Mouse (Mus musculus) B cell, adult 2 months (primary cell): ENCODE data around the gene Fras1.

ENCODE experiments used
- DNase-seq, 2 experiments: peaks; one replicate each; pipeline ENCODE4 v3.0.0; 2022

Gene Fras1

DNA sequence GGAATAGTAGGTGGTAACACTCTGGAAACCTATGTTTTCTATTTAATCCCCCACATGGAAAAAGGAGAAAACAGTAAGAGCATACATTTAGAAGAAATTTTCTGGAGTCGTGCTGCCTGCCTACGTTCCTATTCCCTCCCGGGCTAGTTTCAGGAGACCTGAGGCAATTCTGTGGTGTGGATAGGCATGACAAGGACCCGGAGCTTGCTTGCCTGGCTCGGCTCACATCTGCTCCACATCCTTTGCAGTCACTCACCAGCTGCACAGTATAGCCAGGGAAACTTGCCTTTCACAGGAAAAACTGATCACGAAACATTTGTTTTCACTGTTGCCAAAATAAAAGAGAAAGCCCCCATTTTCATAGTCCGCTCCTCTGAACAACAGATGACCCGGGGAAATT lies 325.2 kb downstream of the Fras1 start:
- no peak for DNase-seq

DNA sequence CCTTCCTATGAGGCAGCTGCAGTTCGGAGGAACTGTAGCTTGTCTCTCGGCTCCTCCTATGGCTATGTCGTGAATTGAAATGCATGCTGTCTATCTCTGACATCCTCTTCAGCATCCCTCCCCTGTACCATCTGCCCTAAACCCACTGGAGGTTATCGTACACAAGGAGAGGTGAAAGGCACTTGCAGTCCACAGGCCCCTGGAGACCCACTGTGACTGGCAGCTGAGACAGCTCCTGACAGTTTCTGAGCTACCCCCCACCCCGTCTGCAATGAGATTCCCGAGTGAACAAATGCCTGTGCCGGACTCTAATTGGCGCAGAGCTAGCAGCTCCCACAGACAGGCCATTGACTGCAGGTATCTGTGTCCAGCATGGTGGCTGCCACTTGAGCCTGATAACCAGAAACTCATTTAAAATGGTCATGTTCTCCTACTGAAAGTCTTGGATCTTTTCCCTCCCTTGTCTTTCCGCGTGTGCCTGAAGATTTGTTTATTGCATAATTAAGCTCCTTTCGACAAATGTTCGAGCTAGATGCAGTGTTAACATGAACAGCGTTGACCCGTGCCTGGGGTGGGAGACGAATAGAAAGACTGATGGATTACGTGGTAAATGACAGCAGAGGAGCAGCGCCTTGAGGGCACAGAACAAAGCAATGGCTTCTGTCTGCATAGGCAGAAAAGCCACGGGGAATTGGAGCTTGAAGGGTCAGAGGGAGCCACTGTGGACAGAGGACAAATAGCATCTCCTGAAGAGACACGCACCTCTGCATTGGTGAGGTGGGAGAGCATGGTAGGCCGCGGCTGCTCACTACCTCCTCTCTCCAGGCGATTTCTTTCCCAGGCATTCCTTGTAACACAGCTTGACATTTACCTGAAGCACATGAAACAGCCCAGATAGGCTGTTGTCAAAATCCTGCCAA lies 329.2 kb downstream of the Fras1 start:
- DNase-seq = no peak

DNA sequence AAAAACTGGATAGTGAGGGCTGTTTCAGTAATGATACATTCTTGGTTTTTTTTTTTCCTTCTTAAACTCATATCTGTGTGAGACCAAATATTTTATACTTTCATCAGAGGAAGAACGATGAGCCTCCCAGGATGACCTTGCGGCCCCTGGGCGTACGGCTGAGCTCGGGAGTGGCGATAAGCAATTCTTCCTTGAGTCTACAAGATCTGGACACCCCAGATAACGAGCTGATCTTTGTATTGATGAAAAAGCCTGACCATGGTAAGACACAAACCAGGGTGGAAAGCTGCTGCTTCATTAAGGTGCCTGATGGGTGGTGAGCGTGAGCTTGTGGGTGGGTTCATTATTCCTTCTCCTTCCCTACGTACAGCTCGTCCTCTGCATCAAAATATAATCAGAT lies 334.8 kb downstream of the Fras1 start:
- DNase-seq = no peak

DNA sequence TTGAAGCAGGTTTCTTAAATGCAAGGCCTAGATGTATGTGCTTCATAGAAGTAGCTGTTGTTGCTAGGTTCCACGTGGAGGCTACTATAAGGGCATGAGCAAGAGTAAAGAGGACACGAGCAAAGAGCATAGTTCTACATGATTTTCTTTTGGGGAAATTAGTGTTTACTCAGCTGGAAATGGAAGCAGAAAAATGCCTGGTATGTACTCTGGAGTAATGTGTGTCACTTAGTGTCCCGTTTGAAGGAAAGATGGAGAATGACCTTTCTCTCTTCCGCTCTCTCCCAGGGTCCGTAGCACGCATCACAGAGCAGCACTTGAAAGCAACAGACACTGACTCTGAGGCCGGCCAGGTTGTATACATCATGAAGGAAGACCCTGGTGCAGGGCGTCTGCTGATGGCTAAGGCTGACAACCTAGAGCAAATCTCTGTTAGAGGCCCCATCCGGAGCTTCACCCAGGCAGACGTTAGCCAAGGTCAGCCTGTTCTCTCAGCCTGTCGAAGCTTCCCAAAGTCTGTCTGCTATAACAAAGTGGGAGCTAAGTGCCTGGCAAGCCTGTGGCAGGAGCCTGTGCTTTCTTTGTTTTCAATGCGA lies 338.4 kb downstream of the Fras1 start:
- no peak for DNase-seq

DNA sequence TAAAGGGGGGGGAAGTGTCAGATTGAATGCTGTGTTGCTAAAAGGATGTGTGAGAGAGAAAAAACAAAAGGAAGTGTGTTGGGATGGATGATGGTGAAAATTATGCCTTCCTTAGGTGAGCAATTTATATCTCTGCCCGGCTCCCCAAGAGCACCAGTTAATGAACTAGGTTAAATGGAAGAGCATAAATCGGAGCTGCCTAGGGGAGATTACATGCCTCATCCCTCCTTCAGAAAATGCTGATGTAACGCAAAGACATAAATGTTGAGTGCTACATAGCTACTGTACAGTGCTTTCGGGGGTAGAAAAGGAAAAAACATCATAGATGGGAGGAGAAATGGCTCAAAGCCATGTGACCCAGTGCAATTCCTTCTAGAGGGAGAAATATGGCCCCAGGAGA lies 339.0 kb downstream of the Fras1 start:
- no peak for DNase-seq

DNA sequence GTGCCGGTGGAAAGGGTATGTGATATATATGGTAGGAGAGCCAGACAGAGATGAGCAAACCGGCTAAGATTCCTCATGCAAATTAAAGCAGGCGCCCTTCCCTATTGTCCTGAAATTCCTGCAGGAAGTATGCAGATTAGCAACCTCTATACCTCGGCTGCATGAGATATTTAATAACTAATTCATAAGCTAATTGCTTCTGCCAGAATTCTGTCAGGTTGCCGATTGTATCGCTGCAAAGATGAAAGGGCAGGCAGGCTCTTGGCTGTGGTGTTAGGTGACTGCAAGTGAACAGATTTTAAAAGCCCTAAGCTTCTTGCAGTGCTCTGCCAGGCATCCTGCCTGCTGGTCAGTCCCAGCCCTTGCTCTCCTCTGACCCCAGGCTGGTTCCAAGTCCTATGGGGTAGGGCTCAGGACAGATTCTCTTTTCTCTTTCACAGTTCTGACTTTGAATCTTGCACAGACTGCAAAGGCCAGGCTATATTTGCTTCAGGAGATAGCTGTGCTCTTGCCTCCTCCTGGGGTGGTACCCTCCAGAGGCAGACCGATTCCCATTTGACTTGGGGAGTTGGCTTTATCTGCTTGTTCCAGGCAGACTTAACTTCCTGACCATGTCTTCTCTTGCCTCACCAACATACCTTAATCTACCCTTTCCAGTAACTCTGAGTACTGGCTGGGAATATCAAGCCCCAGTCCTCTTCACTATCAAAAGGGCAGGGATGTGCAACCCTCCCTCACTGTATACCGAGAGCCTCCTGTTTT lies 342.7 kb downstream of the Fras1 start:
- no peak for DNase-seq

DNA sequence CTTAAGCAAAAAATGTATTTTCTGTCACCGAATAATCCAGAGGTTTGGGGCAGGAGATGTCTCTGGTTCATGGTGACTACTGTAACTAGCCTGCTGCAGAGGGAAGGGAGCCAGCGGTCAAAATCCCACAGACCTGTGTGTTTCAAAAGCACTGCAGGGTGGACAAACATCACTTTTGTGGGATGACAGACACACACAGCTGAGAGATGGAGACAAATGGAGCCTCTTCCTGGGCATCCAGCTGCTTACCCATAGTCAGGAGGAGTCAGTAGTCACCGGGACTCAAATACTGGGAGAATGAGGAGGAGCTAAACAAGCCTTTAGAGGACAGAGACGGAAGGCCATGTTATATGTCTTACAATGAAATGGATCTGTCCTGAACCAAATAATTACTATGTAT lies 343.9 kb downstream of the Fras1 start:
- DNase-seq = no peak

DNA sequence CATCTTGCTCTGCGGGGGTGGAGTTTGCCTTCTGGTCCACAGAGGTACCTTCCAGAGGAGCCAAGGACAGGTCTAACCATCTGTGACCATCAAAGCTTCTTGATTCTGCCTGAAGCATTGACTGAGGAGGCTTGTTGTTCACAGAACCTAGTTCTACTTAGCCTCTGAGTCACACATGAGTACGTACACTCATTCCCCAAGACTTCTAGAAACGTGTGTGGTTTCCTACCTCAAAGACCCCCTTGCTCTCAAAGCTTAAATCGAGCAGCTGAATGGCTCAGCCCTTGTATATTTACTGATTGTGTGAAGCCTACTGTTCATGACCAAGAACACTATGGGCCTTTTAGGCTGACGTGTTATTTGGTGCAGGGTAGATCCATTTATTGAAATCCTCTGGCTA lies 344.8 kb downstream of the Fras1 start:
- no peak for DNase-seq

DNA sequence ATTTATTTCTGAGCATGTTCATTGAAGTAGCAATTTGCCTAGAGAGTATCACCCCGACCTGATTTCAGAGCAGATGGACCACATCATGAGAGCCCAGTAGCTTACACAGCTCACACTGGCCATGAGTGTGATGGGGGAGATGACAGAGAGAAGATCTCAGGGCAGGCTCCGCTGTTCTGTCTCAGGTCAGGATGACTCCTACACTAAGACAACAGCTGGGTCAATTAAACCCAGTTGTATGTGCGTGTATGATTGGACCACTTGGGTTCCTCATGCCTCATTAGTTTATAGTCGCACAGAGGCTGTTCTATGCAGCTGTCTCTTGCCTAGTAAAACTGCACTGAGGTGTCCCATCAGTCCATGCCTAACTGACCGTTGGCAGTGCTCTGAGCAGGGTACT lies 345.5 kb downstream of the Fras1 start:
- DNase-seq = no peak

DNA sequence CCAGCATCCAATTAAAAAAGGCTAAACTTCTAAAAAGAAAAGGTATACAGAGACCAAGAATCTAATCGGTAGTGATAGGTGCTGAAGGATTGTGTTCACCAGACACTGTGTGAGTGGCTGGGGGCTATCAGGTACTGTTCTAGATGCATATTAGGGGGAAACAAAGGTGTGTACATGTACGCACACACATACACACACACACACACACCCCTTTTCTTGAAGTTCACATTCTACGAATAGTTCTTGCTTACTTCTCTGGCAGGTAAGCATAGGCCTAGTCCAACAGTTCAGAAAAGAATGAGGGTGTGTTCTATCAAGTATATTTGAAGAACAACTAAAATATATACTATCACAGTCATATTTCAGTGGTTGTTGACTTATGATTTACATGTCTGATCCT lies 348.9 kb downstream of the Fras1 start:
- no peak for DNase-seq

DNA sequence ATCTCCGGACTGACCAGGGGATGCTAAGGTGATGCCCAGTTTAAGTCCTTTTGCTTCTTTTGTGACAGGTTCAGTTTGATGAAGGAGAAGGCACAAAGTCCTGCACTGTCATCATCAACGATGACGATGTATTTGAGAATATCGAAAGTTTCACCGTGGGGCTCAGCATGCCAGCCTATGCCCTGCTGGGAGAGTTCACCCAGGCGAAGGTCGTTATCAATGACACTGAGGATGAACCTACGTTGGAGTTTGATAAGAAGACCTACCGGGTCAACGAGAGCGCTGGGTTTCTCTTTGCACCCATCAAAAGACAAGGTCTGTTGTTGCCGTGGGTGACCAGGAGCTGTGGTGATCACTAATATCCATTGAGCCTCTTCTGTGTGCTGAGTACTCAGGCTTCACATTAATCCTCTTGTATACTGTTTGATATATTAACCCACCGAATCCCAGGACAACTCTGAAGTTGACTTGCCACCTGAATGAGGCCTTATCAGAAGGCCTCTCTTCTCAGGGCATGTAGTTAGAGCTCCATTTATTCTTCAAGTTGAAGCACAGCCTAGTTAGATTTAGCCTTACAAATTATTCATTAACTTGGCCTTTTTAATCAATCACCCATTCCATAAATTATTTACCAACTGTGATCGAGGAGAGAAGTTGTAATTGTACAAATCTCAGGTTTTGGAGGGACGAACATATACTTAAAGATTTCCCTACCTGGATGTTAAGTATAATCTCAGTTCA lies 365.6 kb downstream of the Fras1 start:
- DNase-seq = no peak

DNA sequence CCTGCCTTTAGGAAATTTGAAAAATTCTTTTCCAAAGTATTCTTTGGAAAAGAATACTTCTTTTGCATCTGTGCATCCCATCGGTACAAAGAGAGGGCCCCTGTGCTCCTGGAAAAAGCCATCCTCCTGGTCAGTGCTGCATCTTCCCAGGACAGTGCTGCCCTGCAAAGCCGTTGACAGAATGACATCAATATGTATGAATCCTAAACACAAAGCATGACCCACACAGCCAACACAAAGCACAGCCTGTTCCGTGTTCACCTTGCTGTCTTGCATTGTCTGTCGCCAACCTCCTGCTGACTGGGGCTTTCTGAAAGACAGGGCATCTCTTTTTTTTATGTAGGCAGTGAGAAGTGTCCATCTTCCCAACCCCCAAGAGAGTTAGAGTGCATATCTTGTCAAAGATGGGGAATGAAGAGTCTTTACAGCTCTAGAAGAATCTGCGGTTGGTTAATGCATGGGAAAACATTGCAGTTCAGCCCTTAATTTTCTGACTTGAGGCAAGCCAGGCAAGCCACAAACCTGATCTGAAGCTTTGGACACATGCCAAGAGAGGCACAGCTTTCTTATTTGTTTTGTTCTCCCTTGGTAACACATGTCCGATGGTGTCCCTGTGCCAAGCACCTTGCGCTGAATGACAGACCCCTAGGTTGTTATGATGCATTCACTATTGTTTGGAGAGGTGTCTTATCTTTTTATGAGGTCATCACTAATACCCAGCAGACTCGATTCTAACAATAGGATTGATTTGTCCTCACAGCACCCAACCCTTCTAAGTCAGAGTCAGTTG lies 373.6 kb downstream of the Fras1 start:
- DNase-seq = no peak

DNA sequence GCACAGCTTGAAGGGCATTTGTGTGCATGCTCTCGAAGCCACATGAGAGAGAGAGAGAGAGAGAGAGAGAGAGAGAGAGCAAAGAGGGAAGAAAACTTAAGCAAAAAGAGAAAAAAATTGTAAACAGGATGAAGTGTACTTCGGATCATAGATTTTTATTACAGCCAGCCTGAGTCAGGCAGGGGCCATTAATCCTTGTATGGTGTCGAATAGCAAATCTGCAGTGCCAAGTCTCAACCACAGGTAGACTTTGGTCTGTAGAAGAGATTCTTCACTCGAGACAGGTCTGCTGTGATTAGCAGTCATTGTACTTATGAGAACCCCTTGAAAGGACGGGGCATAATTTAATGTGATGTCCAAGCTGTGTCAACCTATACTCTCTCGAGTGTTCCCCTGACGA lies 383.9 kb downstream of the Fras1 start:
- no peak for DNase-seq

DNA sequence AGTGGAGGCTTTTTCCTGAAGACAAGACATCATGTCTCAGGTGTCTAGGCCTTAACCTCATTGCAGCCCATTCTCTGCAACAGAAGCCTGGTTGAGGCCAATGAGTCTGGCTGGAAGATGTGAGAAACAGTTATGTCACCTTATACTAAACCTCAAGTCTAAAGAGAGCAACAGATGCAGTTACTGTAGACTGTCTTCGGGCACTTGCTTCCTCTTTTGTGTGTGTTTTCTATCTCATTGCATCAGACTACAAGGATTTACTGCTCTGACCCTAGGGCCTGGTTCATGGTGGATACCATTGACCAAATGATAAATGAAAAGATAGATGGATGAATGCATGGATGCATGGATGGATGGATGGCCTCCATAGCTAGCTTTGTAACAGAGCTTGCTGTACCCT lies 388.3 kb downstream of the Fras1 start:
- DNase-seq = no peak

DNA sequence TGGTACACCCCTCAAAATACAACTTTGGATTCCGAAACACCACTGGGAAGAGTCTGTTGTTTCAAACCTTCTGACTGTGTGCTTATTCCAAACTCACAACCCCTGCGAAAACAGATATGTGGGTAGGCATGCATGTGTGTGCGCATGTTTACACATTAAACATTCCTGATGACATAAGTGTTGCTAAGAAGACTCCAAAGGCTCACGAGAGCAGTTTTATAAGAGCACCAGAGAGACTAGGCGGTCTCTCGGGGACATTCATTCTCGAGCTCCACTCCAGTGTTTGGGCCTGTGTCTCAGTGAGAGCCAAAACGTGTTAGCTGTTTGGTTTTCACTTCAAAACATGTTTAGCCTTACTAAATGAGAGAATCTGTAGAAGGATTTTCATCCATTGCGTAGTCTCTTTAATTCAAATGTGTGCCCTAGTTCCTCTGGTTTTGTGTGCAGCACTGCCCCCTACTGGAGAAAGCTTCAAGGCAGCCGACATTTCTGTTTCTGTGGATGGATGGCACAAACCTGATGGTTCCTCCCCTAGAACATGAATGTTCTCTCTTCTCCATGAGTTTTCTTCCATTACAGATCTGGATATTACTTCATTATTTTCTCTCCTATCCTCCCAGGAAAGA lies 395.2 kb downstream of the Fras1 start:
- peak; percentile 32 to 33 for DNase-seq

DNA sequence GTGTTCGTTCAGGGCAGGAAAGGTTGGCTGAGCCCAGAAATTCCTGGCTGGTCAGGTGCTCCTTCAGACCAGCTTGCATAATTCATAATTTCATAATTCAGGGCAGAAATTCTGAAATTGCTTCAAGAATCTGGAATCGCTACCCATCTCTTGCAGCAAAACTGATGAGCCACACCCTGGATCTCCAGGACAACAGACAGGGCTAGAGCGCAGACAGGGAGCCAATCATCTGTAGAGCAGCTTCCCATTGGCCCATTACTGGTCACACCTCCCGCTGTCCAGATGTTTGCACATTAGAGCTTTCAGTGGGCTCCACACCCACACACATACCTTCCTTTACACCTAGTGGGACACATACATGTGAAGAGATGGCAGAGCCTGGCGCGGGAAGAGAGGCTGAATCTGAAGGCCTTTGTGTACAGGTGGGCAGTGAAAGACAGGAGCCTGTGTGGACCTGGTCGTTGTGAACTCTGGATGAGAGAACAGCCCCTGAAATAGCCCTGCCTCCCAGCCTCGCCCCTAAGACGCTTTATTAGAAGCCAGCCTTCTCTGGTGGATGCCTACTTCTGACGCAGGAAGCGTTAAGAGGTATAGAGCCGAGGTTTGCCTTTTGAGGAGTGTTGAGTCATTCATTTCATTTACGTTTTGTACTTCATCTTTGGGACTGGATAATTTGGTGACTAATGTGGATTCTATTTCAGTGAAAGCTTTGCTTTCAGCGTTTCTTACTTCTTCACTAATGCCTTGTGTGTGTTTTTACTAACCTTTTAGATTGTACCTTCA lies 409.9 kb downstream of the Fras1 start:
- no peak for DNase-seq

DNA sequence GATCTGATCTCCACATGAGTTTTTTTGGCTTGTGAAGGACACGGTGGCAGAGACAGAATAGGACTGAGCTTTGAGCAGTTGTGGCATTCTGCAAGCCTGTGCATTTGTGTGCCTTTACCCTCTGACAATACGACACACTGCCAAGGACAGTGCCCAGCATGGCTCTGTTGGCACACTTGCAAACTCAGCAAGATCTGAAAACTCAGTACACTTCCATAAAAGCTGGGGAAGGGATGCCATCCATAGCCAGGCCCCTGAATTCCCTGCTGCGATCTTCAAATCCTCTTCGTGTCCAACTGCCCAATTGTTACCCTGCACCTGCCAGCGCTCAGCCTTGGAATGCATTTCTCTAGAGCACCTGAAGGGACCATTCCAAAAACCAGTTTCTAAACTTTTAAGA lies 411.3 kb downstream of the Fras1 start:
- no peak for DNase-seq

DNA sequence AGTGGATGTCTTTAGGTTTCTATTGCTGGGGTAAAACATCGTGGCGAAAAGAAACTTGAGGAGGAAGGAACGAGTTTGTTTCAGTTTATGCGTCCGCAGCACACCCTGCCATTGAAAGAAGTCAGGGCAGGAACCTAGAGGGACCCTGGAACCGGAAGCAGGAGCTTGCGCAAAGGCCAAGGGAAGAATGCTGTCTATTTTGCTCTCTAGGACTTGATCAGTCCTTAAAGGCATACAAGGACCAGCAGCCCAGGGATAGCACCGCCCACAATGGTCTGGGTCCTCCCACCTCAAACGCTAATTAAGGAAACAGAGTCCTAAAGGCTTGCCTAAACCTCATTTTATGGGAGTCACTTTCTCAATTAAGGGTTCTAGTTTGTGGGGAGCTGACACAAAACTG lies 418.7 kb downstream of the Fras1 start:
- DNase-seq = no peak

DNA sequence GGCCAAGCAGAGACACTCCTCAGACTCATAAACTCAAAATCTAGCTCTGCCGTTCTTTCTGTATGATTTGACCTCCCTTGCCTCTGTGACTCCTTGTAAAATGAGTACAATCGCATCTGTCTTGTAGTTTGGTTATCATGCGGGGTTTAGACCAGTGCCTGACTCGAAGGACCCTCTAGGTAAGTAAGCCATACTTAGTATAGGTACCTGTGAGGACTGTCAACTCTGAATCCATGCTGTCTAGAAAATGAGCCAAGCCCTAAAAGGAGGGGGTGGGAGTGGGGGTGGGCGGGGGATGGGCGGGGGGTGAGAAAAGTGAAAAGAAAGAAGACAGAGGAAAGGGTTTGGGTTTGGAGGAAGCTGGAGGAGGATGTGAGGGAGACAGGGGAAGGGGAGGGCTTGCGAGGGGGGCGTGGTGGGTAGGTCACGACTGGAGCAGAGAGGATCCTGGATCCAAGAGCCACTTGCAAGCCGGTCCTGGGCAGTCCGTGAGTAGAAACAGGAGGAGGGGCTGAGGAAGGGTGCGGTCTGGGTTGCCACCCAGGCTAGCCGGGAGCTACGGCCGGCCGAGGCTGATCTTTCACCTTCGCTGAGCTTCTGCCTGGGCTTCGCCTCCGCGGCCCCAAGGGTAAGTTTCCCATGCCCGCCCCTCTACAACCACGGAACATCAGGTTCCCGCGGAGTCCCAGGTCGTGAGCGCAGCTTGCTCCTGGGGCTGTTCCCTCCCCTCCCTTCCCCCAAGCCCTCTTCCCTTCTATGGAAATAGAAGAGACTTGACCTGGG lies 419.4 kb downstream of the Fras1 start, which contains the start of gene Anxa3:
Gene Anxa3 (plus strand): TSS at position 404 of the 783 bp plus-strand sequence.
- DNase-seq = no peak
